Mouse (Mus musculus) liver, embryonic 16.5 days (tissue): ENCODE results near the gene Ntn4. TPM values are rescaled to one million over a fixed set of nuclear protein-coding genes. Genes with fewer than 3 reads are reported as not detected.

ENCODE experiments used
- ATAC-seq: fragments of 200-750 bp; cut with Nextera tagmentation; 2 replicates; pipeline ENCODE4 v1.8.0; 2017; ENCODE audit warnings: low read depth, mild to moderate bottlenecking, moderate number of reproducible peaks, moderate library complexity
- H3K27ac ChIP-seq: fragments of 300-500 bp; sonication (generic); 2 replicates; pipeline ENCODE4 v1.5.1; 2014; ENCODE audit warnings: mild to moderate bottlenecking, low read length
- H3K27me3 ChIP-seq: fragments of 300-500 bp; sonication (generic); 2 replicates; pipeline ENCODE4 v1.6.1; 2014; ENCODE audit warnings: low read depth, low read length, mixed read lengths; ENCODE audit not compliant: control insufficient read depth, insufficient read depth
- H3K36me3 ChIP-seq: fragments of 300-500 bp; sonication (generic); 2 replicates; pipeline ENCODE4 v1.6.1; 2014; ENCODE audit warnings: mild to moderate bottlenecking; ENCODE audit not compliant: control insufficient read depth, insufficient read depth
- H3K4me1 ChIP-seq: fragments of 300-500 bp; sonication (generic); 2 replicates; pipeline ENCODE4 v1.6.1; 2014; ENCODE audit warnings: low read depth, low read length, mixed read lengths; ENCODE audit not compliant: control insufficient read depth
- H3K4me2 ChIP-seq: fragments of 300-500 bp; sonication (generic); 2 replicates; pipeline ENCODE4 v1.6.1; 2014; ENCODE audit warnings: low read depth, low read length, mixed read lengths
- H3K4me3 ChIP-seq: fragments of 300-500 bp; sonication (generic); 2 replicates; pipeline ENCODE4 v1.5.1; 2014; ENCODE audit warnings: low read depth, mild to moderate bottlenecking, low read length
- H3K9ac ChIP-seq: fragments of 300-500 bp; sonication (generic); 2 replicates; pipeline ENCODE4 v1.6.1; 2014; ENCODE audit warnings: low read depth, low read length
- H3K9me3 ChIP-seq: fragments of 300-500 bp; sonication (generic); replicated peaks from 2 replicates; pipeline ENCODE4 v1.6.1; 2016; ENCODE audit warnings: low read length; ENCODE audit not compliant: control insufficient read depth
- WGBS: fragments of 180-500 bp; shearing (Covaris S2); extraction: QIAGEN DNeasy Blood & Tissue Kit; methylation state at CpG from one replicate; pipeline ENCODE4 v1.1.7; 2014; ENCODE audit not compliant: insufficient replicate concordance; 5-methylcytosine and 5-hydroxymethylcytosine counted together
- polyA plus RNA-seq: library from polyadenylated mRNA; unstranded; fragments of >200 nt; fragmentation: Nextera tagmentation; extraction: Ambion mirVana; gene quantifications from 2 replicates; pipeline ENCODE4 v1.2.1, GENCODE M21; 2015

The Ntn4 gene
- polyA plus RNA-seq, 1 experiment from 2014 or later = 0.22 TPM

DNA sequence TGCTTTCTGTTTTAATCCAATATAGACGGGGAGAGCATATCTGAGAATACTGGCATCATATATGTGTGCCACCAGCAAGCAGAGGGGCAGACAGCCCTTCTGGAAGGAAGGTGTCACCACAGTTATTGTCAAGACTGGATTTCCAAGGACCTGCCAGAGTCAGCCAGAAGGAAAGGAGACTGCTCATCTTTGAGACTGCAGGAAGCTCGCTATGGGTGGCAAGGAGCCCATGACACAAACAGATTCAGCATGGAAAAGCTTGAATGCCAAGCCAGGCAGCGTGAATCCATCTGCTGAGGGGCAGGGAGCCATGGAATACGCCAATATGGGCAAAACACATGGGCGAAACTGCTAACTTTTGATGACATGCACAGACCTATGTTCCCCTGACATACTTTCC, 6.9 kb upstream of the Ntn4 start:
- H3K9ac ChIP-seq = no peak overlapping the region
- ATAC-seq = no peak
- H3K27ac ChIP-seq = no peak overlapping the region
- H3K4me1 ChIP-seq = no peaks in the 10 kb centered on the region
- no peak overlapping the region for H3K4me3 ChIP-seq
- 62% methylated on average over 5 of the region's 5 CpGs for WGBS
- peaks cover 2% of the 10 kb centered on the region for H3K27me3 ChIP-seq
- no peaks in the 10 kb centered on the region for H3K9me3 ChIP-seq
- no peak overlapping the region for H3K4me2 ChIP-seq
- H3K36me3 ChIP-seq = no peaks in the 10 kb centered on the region

- WGBS = 83% methylated on average over 2 of the region's 2 CpGs
Observed at GRCm38 (mm10) chr10:93633971-93634370, 6.5 kb upstream of the Ntn4 start.

GRCm38 (mm10) chr10:93635941-93636340, 4.5 kb upstream of the Ntn4 start:
- ATAC-seq = no peak
- H3K4me2 ChIP-seq = no peak overlapping the region
- no peaks in the 10 kb centered on the region for H3K36me3 ChIP-seq
- 60% methylated on average over 9 of the region's 9 CpGs for WGBS
- no peaks in the 10 kb centered on the region for H3K9me3 ChIP-seq
- peaks cover 26% of the 10 kb centered on the region for H3K27me3 ChIP-seq
- H3K9ac ChIP-seq = no peak overlapping the region
- no peak overlapping the region for H3K27ac ChIP-seq
- peaks cover 2% of the 10 kb centered on the region; the same call in 1 of the 2 replicates for H3K4me1 ChIP-seq
- no peak overlapping the region for H3K4me3 ChIP-seq

More at GRCm38 (mm10) chr10:93633971-93634370, 6.5 kb upstream of the Ntn4 start:
- Histone ChIP-seq H3K27ac (no peak overlapping the region), H3K4me1 (no peaks in the 10 kb centered on the region), H3K36me3 (no peaks in the 10 kb centered on the region), H3K4me3 (no peak overlapping the region), H3K4me2 (no peak overlapping the region), H3K9ac (no peak overlapping the region), H3K9me3 (no peaks in the 10 kb centered on the region), H3K27me3 (peaks cover 6% of the 10 kb centered on the region)
- ATAC-seq = no peak

DNA sequence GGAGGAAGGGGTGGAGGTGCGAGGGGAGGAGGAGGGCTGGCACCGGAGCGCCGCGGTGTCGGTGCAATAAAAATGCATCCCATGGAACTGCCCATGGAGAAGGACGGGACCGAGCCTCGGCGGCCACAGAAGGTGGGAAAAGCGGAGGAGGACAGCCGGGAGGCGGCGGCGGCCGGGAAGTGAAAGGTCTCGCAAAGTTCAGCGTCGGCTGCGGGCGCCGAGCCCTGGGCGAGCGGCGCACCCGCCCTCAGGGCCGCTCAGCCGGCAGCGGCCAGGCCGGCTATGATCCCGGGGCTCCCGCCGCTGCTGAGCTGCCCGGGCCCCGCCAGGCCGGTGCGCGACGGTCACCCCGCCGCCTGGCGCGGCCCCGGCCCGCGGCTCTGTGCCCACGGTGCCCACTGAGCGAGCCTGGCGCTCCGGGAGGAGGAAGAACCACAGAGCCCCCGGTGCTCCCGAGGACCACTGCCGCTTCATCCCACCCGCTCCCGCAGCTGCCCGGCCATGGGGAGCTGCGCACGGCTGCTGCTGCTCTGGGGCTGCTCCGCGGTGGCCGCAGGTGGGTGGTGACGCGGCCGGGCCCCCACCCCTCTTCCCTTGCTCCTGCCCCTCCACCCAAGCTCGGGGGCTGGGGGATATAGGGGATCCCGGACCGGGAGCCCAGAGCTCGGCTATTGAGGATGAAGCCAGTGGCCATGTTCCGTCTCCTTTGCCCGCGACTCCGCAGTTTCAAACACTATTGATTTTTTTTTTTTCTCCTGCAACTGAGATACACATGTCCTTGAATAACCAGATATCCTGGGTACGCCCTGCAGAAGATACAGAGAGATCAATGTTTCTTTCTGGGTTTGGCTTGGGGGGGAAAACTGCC, 706 bp downstream of the Ntn4 start:
- H3K4me2 ChIP-seq = peak overlapping the region; percentile 99
- WGBS = under 1% methylated on average over 60 of the region's 73 CpGs
- peak; percentile 56 for ATAC-seq
- H3K9me3 ChIP-seq = no peaks in the 10 kb centered on the region
- H3K27me3 ChIP-seq = peaks cover 41% of the 10 kb centered on the region
- H3K9ac ChIP-seq = peak overlapping the region; percentile 67
- H3K4me3 ChIP-seq = peak overlapping the region; percentile 70
- H3K27ac ChIP-seq = no peak overlapping the region
- peaks cover 14% of the 10 kb centered on the region for H3K4me1 ChIP-seq
- H3K36me3 ChIP-seq = no peaks in the 10 kb centered on the region

GRCm38 (mm10) chr10:93641821-93642746, 1.6 kb downstream of the Ntn4 start:
- H3K9me3 ChIP-seq = no peaks in the 10 kb centered on the region
- peak overlapping the region; percentile 70 for H3K4me3 ChIP-seq
- peak overlapping the region; percentile 99 for H3K4me2 ChIP-seq
- H3K27ac ChIP-seq = no peak overlapping the region
- peak overlapping the region; percentile 2 for H3K9ac ChIP-seq
- 5% methylated on average over 32 of the region's 32 CpGs for WGBS
- no peaks in the 10 kb centered on the region for H3K36me3 ChIP-seq
- H3K4me1 ChIP-seq = peaks cover 14% of the 10 kb centered on the region
- peaks cover 41% of the 10 kb centered on the region for H3K27me3 ChIP-seq
- ATAC-seq = peak; percentile 53

GRCm38 (mm10) chr10:93642897-93643296, 2.4 kb downstream of the Ntn4 start:
- peaks cover 41% of the 10 kb centered on the region for H3K27me3 ChIP-seq
- no peak overlapping the region for H3K4me3 ChIP-seq
- no peak overlapping the region for H3K9ac ChIP-seq
- H3K4me1 ChIP-seq = peaks cover 17% of the 10 kb centered on the region
- no peak overlapping the region for H3K27ac ChIP-seq
- ATAC-seq = no peak
- H3K4me2 ChIP-seq = no peak overlapping the region
- no peaks in the 10 kb centered on the region for H3K36me3 ChIP-seq
- 35% methylated on average over 8 of the region's 8 CpGs for WGBS
- no peaks in the 10 kb centered on the region for H3K9me3 ChIP-seq

- peaks cover 30% of the 10 kb centered on the region for H3K27me3 ChIP-seq
- peaks cover 27% of the 10 kb centered on the region for H3K4me1 ChIP-seq
- H3K36me3 ChIP-seq = no peaks in the 10 kb centered on the region
- WGBS = 86% methylated on average over 12 of the region's 12 CpGs
- no peak overlapping the region for H3K9ac ChIP-seq
- no peak overlapping the region for H3K4me2 ChIP-seq
- H3K27ac ChIP-seq = no peak overlapping the region
- no peaks in the 10 kb centered on the region for H3K9me3 ChIP-seq
- H3K4me3 ChIP-seq = no peak overlapping the region
- no peak for ATAC-seq
Observed at GRCm38 (mm10) chr10:93644451-93644941, 4.0 kb downstream of the Ntn4 start.

DNA sequence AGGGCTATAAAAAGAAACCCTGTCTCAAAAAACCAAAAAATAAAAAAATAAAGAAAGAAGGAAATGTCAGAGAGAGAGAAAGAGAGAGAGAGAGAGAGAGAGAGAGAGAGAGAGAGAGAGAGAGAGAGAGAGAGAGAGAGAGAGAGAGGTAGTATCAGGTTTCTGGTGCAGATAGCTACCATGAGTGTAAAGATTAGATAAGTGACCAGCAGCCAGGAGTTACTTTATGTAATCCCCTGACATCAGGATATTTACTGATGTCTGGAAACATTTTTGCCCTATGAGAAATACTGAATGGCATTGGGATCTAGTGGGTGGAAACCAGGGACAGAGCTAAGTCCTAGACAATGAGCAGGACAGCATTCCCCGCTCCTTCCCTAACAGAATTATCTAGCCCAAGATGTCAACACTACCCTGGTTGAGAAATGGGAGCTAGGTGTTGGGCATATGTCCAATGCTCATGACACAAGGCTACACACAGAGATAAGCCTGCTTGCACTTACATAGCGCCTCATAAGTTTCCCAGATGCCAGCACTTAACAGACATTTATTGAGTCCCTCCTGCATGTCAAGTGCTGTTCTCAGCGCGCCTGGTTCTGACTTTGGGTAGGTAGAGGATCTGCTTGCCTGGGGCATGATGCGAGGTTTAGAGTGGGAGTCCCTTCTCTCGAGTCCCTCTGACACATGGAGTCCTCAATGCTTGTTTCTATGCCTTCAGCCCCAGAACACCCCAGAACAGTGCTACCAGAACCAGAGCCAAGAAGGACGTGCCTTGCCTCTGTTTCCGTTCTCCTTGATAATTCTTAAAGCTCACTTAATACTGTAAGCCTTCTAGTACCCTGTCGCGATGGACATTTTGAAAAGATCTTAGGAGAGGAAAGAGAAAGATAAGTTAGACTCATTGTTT, 7.4 kb downstream of the Ntn4 start:
- Histone ChIP-seq H3K9me3 (no peaks in the 10 kb centered on the region), H3K9ac (no peak overlapping the region), H3K4me2 (no peak overlapping the region), H3K36me3 (no peaks in the 10 kb centered on the region), H3K4me3 (no peak overlapping the region), H3K27ac (peak overlapping the region; percentile 65), H3K27me3 (no peaks in the 10 kb centered on the region; the same call in 1 of the 2 replicates), H3K4me1 (peaks cover 17% of the 10 kb centered on the region)
- WGBS = 67% methylated on average over 10 of the region's 10 CpGs
- ATAC-seq = peak; percentile 69
